Mouse (Mus musculus): ENCODE data around the gene Olfr559.

- TF ChIP-seq CTCF (IDR thresholded peaks at IDR 0.05; ENCODE audit: insufficient read depth, low read depth, low read length) (no peak), POLR2A (IDR thresholded peaks at IDR 0.05; ENCODE audit: insufficient read depth, low read depth, low read length) (no peak)
Observed at GRCm38 (mm10) chr7:102698461-102698860, 28.8 kb downstream of the Olfr559 start.
